Mouse (Mus musculus) limb, embryonic 14.5 days (tissue): ENCODE results near the gene Mtus2. TPM values are rescaled to one million over a fixed set of nuclear protein-coding genes. Genes with fewer than 3 reads are reported as not detected.

ENCODE experiments used
- ATAC-seq: fragments of 200-750 bp; cut with Nextera tagmentation; 2 replicates; pipeline ENCODE4 v1.8.0; 2017; ENCODE audit warnings: low read depth, moderate number of reproducible peaks, moderate TSS enrichment; ENCODE audit not compliant: low FRiP score
- DNase-seq: peaks from one replicate; pipeline ENCODE4 v3.0.0-alpha.2; 2015; ENCODE audit warnings: low spot score
- H3K27ac ChIP-seq: fragments of 300-500 bp; sonication (generic); replicated peaks from 2 replicates; pipeline ENCODE4 v1.5.1; 2014; ENCODE audit warnings: low read depth, mild to moderate bottlenecking, low read length, moderate library complexity, mixed read lengths
- H3K27me3 ChIP-seq: fragments of 300-500 bp; sonication (generic); 2 replicates; pipeline ENCODE4 v1.6.1; 2014; ENCODE audit warnings: low read length, mixed read lengths; ENCODE audit not compliant: control insufficient read depth, insufficient read depth
- H3K36me3 ChIP-seq: fragments of 300-500 bp; sonication (generic); 2 replicates; pipeline ENCODE4 v1.6.1; 2014; ENCODE audit warnings: mild to moderate bottlenecking, low read length, moderate library complexity, mixed read lengths; ENCODE audit not compliant: control insufficient read depth, insufficient read depth
- H3K4me1 ChIP-seq: fragments of 300-500 bp; sonication (generic); 2 replicates; pipeline ENCODE4 v1.6.1; 2014; ENCODE audit warnings: antibody characterized with exemption, low read length, mixed read lengths; ENCODE audit not compliant: control insufficient read depth, insufficient read depth
- H3K4me2 ChIP-seq: fragments of 300-500 bp; sonication (generic); replicated peaks from 2 replicates; pipeline ENCODE4 v1.6.1; 2014; ENCODE audit warnings: low read depth, mild to moderate bottlenecking, low read length, moderate library complexity; ENCODE audit not compliant: severe bottlenecking
- H3K4me3 ChIP-seq: fragments of 300-500 bp; sonication (generic); replicated peaks from 2 replicates; pipeline ENCODE4 v1.5.1; 2014; ENCODE audit warnings: low read length
- H3K9ac ChIP-seq: fragments of 300-500 bp; sonication (generic); 2 replicates; pipeline ENCODE4 v1.6.1; 2014; ENCODE audit warnings: mild to moderate bottlenecking, low read depth, low read length, moderate library complexity; ENCODE audit not compliant: severe bottlenecking
- H3K9me3 ChIP-seq: fragments of 300-500 bp; sonication (generic); 2 replicates; pipeline ENCODE4 v1.6.1; 2016; ENCODE audit warnings: low read length; ENCODE audit not compliant: control insufficient read depth
- POLR2A ChIP-seq: fragments of 200-500 bp; IDR thresholded peaks from 2 replicates; pipeline ENCODE4 v1.8.0; 2012; ENCODE audit warnings: inconsistent platforms, mild to moderate bottlenecking, moderate library complexity, borderline replicate concordance; ENCODE audit not compliant: insufficient read depth, insufficient read length; ENCODE audit errors: extremely low read depth
- WGBS: fragments of 180-500 bp; shearing (Covaris S2); extraction: QIAGEN DNeasy Blood & Tissue Kit; methylation state at CpG from one replicate; pipeline ENCODE4 v1.1.7; 2014; 5-methylcytosine and 5-hydroxymethylcytosine counted together
- polyA plus RNA-seq, 2 experiments: library from polyadenylated mRNA; depleted of rRNA in 1 of 2; stranded (reverse) in 1 of 2; unstranded in 1 of 2; fragments of >200 nt; fragmentation: Nextera tagmentation in 1 of 2; extraction: Ambion mirVana in 1 of 2; gene quantifications; 2 replicates each; pipeline versions ENCODE4 v1.2.1 to v1.2.3; 2012 to 2014

The Mtus2 gene
- polyA plus RNA-seq, 2 experiments = 3.2 to 5.5 TPM

- H3K4me2 ChIP-seq = no peak overlapping the region
- no peaks in the 10 kb centered on the region for H3K36me3 ChIP-seq
- H3K4me1 ChIP-seq = no peaks in the 10 kb centered on the region
- ATAC-seq (no peak), DNase-seq (peak; percentile 35)
- no peak overlapping the region for H3K4me3 ChIP-seq
- H3K27me3 ChIP-seq = no peaks in the 10 kb centered on the region
- WGBS = 9% methylated on average over 9 of the region's 9 CpGs
- H3K9ac ChIP-seq = no peak overlapping the region
- no peak overlapping the region for H3K27ac ChIP-seq
- H3K9me3 ChIP-seq = no peaks in the 10 kb centered on the region
- TF ChIP-seq POLR2A = no peak
Measured at GRCm38 (mm10) chr5:148071800-148072199, 114.7 kb downstream of the Mtus2 start.

- Histone ChIP-seq H3K4me3 (no peak overlapping the region), H3K27me3 (no peaks in the 10 kb centered on the region), H3K36me3 (no peaks in the 10 kb centered on the region), H3K27ac (no peak overlapping the region), H3K4me2 (no peak overlapping the region), H3K9me3 (no peaks in the 10 kb centered on the region), H3K4me1 (no peaks in the 10 kb centered on the region), H3K9ac (no peak overlapping the region)
- DNase-seq = no peak
- no peak for TF ChIP-seq POLR2A
- ATAC-seq = no peak
- WGBS = 90% methylated on average over 5 of the region's 5 CpGs
Measured at GRCm38 (mm10) chr5:148073461-148073860, 116.3 kb downstream of the Mtus2 start.

- Histone ChIP-seq H3K9ac (no peak overlapping the region), H3K27ac (no peak overlapping the region), H3K4me2 (no peak overlapping the region), H3K27me3 (no peaks in the 10 kb centered on the region), H3K9me3 (0 out of 2 replicates have a peak, but pooled peaks cover 5% of the 10 kb centered on the region), H3K36me3 (no peaks in the 10 kb centered on the region), H3K4me3 (no peak overlapping the region), H3K4me1 (no peaks in the 10 kb centered on the region)
- no peak for DNase-seq
- WGBS = 91% methylated on average over 3 of the region's 3 CpGs
- no peak for ATAC-seq
- no peak for TF ChIP-seq POLR2A
Measured at GRCm38 (mm10) chr5:148079732-148080131, 122.6 kb downstream of the Mtus2 start.

GRCm38 (mm10) chr5:148083541-148083940 is 126.4 kb downstream of the Mtus2 start:
- Histone ChIP-seq H3K9me3 (0 out of 2 replicates have a peak, but pooled peaks cover 5% of the 10 kb centered on the region), H3K4me3 (no peak overlapping the region), H3K4me2 (no peak overlapping the region), H3K9ac (no peak overlapping the region), H3K27me3 (no peaks in the 10 kb centered on the region), H3K27ac (no peak overlapping the region), H3K4me1 (no peaks in the 10 kb centered on the region), H3K36me3 (no peaks in the 10 kb centered on the region)
- DNase-seq = no peak
- no peak for ATAC-seq
- no peak for TF ChIP-seq POLR2A
- WGBS = 89% methylated on average over 1 of the region's 1 CpGs

GRCm38 (mm10) chr5:148084766-148085165 is 127.6 kb downstream of the Mtus2 start:
- no peak for ATAC-seq
- H3K4me1 ChIP-seq = no peaks in the 10 kb centered on the region
- H3K9me3 ChIP-seq = 0 out of 2 replicates have a peak, but pooled peaks cover 4% of the 10 kb centered on the region
- DNase-seq = no peak
- TF ChIP-seq POLR2A = no peak
- H3K27ac ChIP-seq = no peak overlapping the region
- H3K4me2 ChIP-seq = no peak overlapping the region
- no peak overlapping the region for H3K9ac ChIP-seq
- H3K36me3 ChIP-seq = no peaks in the 10 kb centered on the region
- H3K4me3 ChIP-seq = no peak overlapping the region
- H3K27me3 ChIP-seq = no peaks in the 10 kb centered on the region
- 86% methylated on average over 5 of the region's 5 CpGs for WGBS

GRCm38 (mm10) chr5:148087796-148088195 is 130.7 kb downstream of the Mtus2 start:
- Histone ChIP-seq H3K36me3 (no peaks in the 10 kb centered on the region), H3K4me3 (no peak overlapping the region), H3K9ac (no peak overlapping the region), H3K4me2 (no peak overlapping the region), H3K9me3 (no peaks in the 10 kb centered on the region), H3K4me1 (no peaks in the 10 kb centered on the region), H3K27ac (no peak overlapping the region), H3K27me3 (no peaks in the 10 kb centered on the region)
- DNase-seq (no peak), ATAC-seq (no peak)
- WGBS = 80% methylated on average over 3 of the region's 3 CpGs
- TF ChIP-seq POLR2A = no peak
